Mouse (Mus musculus): Measurements from ENCODE around the gene Ezh1.

GRCm38 (mm10) chr11:101265906-101266305 is 39.6 kb upstream of the Ezh1 start:
- TF ChIP-seq CTCF (conservative IDR thresholded peaks at IDR 0.05; ENCODE audit: low read length) (no peak), POU5F1 (IDR thresholded peaks at IDR 0.05; ENCODE audit: borderline replicate concordance, low read length) (no peak), NANOG (IDR thresholded peaks at IDR 0.05; ENCODE audit: borderline replicate concordance, low read length) (no peak)
